Mouse (Mus musculus): ENCODE measurements at regions not wholly inside any gene's neighbourhood (a gene's known extent, or its start where the extent isn't known, plus 50 kb on each side); places are given as distances from the start of the nearest gene placed in this dataset.

- DNase-seq = no peak
These were observed 497.2 kb upstream of the Pdzrn3 start for GRCm38 (mm10) chr6:101874894-101875293.

- DNase-seq = no peak
These were observed 481.2 kb upstream of the Pdzrn3 start for GRCm38 (mm10) chr6:101858895-101859294.

GRCm38 (mm10) chr6:101840695-101841094, 463.0 kb upstream of the Pdzrn3 start:
- DNase-seq = no peak

- DNase-seq = no peak
These were observed 459.9 kb upstream of the Pdzrn3 start for GRCm38 (mm10) chr6:101837563-101837962.

GRCm38 (mm10) chr6:101793986-101794385, 416.3 kb upstream of the Pdzrn3 start:
- no peak for DNase-seq

- no peak for DNase-seq
These were observed 400.2 kb upstream of the Pdzrn3 start for GRCm38 (mm10) chr6:101777864-101778263.

- no peak for DNase-seq
These were observed 395.5 kb upstream of the Pdzrn3 start for GRCm38 (mm10) chr6:101773151-101773550.

- DNase-seq = no peak
These were observed 357.4 kb upstream of the Pdzrn3 start for GRCm38 (mm10) chr6:101735107-101735506.

GRCm38 (mm10) chr6:101720513-101720912, 342.8 kb upstream of the Pdzrn3 start:
- DNase-seq = no peak

GRCm38 (mm10) chr6:101689684-101690083, 312.0 kb upstream of the Pdzrn3 start:
- no peak for DNase-seq

GRCm38 (mm10) chr6:101686578-101686977, 308.9 kb upstream of the Pdzrn3 start:
- no peak for DNase-seq

- DNase-seq = no peak
These were observed 308.0 kb upstream of the Pdzrn3 start for GRCm38 (mm10) chr6:101685734-101686133.

- DNase-seq = no peak
These were observed 306.7 kb upstream of the Pdzrn3 start for GRCm38 (mm10) chr6:101684390-101684789.

GRCm38 (mm10) chr6:101674846-101675245, 297.1 kb upstream of the Pdzrn3 start:
- no peak for DNase-seq

GRCm38 (mm10) chr6:101670770-101671169, 293.1 kb upstream of the Pdzrn3 start:
- DNase-seq = no peak

- no peak for DNase-seq
These were observed 291.6 kb upstream of the Pdzrn3 start for GRCm38 (mm10) chr6:101669118-101669845.

GRCm38 (mm10) chr6:101654351-101654750, 276.7 kb upstream of the Pdzrn3 start:
- DNase-seq = no peak

- DNase-seq = peak; percentile 41
These were observed 272.7 kb upstream of the Pdzrn3 start for GRCm38 (mm10) chr6:101650348-101650747.

- DNase-seq = no peak
These were observed 239.6 kb upstream of the Pdzrn3 start for GRCm38 (mm10) chr6:101617295-101617694.

GRCm38 (mm10) chr6:101616776-101617175, 239.1 kb upstream of the Pdzrn3 start:
- peak; percentile 2 for DNase-seq

- DNase-seq = no peak
These were observed 231.3 kb upstream of the Pdzrn3 start for GRCm38 (mm10) chr6:101609015-101609414.

GRCm38 (mm10) chr6:101603083-101603482, 225.4 kb upstream of the Pdzrn3 start:
- DNase-seq = no peak

GRCm38 (mm10) chr6:101596995-101597394, 219.3 kb upstream of the Pdzrn3 start:
- DNase-seq = no peak

Measured in adrenal gland, adult 2 months (tissue).